Mouse (Mus musculus): ENCODE data around the gene Rtkn2. TPM values are rescaled to one million over a fixed set of nuclear protein-coding genes. Genes with fewer than 3 reads are reported as not detected.

Gene Rtkn2
- total RNA-seq, 2 experiments from 2014 or later, result 2.2 to 3.0 TPM

GRCm38 (mm10) chr10:68104881-68105781 is 125.8 kb downstream of the Rtkn2 start:
- DNase-seq, result no peak

DNA sequence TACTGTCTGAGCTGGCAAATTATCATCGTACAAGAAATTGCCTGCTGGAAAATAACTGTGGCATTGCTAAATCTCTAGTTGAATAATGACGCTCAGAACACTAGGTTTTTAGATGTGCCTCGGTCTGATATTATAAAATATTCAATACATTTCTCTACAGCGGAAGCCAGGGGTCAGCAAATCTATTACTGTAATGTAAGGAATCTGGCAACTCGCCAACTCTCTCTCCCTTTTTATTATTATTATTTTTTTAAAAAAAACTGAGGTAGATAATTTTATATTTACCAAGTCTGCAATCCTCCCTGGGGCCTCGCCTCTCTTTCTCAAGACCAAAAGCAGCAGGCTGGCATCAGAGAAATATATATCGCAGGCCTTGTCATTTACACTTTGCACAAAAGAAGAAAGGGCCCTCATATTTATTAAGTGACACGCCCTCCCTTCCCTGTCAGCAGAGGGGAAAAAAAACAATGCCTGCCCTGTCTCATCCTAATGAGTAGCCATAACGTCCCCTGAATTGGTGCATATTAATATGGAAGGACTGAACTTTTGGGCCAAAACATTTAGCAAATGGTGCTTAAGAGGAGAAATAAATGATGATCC is 127.1 kb downstream of the Rtkn2 start:
- no peak for DNase-seq

- no peak for DNase-seq
These were observed 128.3 kb downstream of the Rtkn2 start for GRCm38 (mm10) chr10:68107716-68108115.

Other genes starting within 250 kb of the Rtkn2 start
- 1 to 10 TPM in 1 of 2 experiments, under 1 TPM in 1; 0.59 to 1.5 TPM for gene Zfp365, start 66.9 kb upstream of the Rtkn2 start, total RNA-seq (2021)

Data from gastrocnemius, postnatal 10 days (tissue).